Mouse (Mus musculus) lung, postnatal 25 days (tissue): Measurements from ENCODE around the gene Pard3b.
A peak's percentile ranks its signal among the peaks of the same experiment; 100 is the strongest.
"Not testable (repeated sequence)": the region's sequence is repeated elsewhere in the genome, so short reads cannot be mapped to it uniquely, and the experiment has no call there.

ENCODE experiments used
- DNase-seq: peaks from one replicate; pipeline ENCODE4 v3.0.0; 2022; ENCODE audit warnings: low spot score

The Pard3b gene

DNA sequence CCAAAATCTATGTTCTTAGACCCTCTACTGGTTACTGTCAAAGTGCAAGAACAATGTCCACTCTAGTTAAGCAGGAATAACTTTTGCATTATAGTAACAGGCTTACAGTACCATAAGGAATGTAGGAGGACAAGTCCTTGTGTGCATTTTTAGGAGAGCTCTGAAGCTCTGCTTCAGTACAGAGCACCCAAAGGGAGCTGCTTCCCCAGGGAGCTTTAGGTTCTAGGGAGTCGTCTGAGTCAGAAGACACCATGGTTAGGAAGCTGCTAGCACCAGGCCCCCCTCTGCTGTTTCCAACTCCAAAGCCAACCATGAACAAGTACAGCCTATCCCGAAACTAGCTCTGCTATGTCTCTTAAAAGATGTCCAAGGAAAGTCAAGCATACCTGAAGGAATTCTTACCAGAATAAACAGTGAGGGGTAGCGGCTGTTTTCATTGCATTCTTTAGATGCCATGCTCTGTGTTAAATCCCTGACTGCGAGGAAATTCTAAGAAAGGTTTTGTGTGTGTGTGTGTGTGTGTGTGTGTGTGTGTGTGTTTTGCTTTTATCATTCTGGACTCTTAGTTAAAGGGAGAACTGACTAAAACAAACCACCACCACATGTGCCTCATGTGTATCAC, 941.8 kb downstream of the Pard3b start:
- DNase-seq: peak; percentile 36

DNA sequence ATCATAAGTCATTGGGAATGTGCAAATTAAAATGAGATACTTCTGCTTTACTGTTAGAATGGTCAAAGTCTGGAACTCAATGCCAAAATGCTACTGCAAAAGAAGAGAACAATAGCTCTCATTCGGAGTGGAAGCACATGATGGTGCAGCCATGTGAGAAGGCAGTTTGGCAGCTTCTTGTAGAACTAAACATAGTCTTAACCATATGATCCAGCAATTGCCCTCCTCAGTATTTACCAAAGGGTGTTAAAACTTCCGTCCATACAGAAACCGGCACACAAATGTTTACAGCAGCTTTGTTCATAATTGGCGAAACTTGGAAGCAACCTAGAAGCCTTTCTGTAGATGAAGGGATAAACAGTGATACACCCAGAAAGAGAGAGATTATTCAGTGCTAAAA, 943.9 kb downstream of the Pard3b start:
- DNase-seq: no peak

DNA sequence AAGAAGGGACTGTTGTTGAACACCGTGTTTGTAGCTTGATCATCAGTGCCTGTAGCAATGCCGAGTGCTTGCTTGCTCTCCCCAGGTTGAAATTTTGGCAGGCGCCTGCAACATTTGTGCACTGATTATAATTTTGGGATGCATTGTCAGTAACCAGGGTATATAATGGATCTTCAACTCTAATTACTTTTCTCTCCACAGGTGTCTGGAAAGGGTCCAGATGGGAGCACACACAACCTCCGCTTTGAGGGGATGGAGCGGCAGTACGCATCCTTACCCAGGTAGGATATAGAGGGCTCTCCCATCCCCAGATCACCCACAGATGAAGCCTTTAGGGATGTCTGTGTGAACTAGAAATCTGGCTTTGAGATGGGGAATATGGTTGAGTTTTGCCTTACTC, 948.9 kb downstream of the Pard3b start:
- no peak for DNase-seq

DNA sequence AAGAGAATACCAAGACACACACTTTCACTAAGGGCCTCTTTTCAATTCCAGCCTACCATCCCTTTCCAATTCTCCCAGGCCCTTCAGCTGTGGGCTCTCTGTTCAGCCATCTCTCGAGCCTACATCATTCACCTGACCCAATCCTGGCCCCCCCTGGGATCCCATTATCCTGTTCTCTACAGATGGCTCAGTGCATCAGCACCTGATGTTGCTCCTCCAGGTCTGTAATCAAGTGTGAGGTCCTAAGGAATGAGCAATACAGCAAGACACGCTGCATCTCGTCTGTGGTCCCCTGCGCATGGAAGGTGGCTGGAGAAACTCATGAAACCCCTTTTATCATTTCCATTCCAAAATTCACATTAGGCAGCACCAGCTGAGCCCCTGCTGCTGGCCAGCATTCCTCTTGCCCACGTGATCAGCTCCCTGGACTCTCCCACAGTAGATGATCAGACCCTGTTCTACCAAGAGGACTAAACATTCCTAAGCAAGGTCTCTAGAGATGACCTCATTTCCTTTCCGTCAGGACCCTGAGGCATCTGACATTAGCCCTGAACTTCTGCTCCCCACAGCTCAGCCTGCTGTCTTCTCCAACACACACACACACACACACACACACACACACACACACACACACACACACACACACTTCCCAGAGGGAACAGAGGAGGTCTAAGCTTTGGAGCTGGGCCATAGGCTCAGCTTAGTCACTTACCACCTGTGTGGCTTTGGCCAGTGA, 952.8 kb downstream of the Pard3b start:
- DNase-seq: no peak

DNA sequence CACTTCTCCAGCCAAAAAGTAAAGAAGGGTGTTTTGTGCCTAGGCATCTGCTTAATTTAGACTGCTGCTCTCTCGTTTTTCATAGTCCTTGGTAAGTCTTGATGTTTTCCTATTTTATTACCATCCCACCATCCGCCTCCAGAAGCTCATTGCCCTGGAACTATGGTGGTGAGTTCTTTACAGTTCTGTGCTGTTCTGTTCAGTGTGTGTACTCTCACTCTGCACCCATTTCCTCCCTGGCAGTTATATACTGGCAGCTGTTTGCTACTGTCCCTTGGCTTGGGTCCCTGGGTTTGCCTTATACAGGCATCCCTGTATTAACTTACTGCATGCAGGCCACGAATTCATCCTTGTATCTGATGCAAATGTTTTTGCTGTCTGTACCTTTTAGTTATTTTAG, 956.8 kb downstream of the Pard3b start:
- no peak for DNase-seq

DNA sequence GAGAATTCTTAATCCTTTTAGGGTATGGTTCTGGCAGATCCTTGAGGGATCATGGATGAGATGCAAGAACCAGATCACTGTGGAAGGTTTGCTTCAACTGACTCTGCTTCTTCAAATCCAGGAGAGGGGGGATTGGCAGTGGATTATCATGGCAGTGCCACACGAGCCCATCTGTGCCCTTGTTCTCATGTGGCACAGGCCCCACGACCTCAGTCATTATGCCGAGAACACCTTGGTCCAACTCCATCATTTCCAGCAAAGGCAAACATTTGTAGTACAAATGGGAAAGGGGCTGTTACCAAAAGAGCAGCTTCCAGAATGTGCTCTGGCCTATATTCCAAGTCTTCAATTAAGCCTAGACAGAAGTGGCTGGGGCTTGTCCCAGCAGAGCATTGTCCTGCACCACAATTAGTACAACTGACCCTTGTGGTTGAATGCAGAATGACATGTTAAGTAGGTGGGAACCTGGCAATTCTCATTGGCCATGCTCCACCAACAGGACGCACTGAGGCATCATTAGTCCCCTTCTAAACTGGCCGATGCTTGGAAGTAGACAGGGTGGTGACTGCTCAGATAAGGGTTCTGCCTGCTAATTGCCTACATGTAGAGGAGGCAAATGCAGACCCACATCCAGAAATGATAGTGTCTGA, 959.3 kb downstream of the Pard3b start:
- DNase-seq: no peak

DNA sequence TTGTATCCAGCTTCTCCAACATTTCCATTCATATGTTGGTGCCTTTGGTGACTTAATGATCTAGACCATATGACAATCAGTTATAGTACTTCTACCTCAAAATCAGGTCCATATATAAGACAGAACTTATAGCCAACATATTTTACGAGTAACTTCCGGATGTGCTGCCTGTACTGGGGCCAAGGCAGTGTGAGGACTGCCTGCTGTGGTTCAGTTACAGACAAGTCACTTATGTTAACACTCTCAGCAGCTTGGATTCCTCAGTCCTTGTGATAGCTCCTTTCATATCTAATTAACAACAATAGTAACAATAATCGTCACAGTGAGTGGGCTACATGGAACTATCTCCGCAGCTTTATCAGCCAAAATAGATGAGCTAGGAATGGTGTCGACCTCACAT, 959.9 kb downstream of the Pard3b start:
- no peak for DNase-seq

DNA sequence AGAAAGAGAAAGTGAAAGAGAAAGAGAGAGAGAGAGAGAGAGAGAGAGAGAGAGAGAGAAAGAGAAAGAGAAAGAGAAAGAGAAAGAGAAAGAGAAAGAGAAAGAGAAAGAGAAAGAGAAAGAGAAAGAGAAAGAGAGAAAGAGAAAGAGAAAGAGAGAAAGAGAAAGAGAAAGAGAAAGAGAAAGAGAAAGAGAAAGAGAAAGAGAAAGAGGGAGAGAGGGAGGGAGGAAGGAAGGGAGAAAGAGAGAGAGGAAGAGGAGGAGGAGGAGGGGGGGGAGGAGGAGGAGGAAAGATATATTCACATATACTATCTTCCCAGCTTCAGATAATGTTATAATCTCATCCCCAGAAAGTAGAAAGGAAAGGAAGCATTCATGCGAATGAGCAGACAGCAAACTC, 966.0 kb downstream of the Pard3b start:
- DNase-seq: not testable (repeated sequence)

DNA sequence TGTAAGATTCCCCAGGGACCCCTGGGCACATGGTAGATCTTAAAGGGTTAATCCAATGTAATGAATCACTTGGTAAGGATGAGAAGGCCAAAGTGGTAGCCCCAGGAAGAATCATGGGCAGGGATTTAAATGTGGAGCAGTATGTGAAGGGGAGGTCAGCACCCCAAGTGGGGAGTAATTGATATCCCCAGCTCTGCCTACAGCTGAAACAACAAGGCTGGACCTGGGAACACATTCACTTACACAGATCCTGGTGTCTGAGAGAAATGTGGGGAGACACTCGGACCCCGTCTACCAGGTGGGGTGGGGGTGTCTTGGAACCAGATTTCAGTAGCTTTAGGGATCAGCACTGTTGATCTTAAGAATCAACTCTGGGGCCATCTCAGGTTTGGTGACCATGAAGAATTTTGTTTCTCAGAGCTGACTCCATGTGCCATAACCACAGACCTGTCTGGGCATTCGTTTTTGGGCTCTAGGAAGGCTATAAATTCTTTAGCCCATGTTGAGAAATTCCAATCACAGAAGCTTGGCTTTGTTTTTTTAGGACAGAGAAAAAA, 979.6 kb downstream of the Pard3b start:
- DNase-seq: no peak

DNA sequence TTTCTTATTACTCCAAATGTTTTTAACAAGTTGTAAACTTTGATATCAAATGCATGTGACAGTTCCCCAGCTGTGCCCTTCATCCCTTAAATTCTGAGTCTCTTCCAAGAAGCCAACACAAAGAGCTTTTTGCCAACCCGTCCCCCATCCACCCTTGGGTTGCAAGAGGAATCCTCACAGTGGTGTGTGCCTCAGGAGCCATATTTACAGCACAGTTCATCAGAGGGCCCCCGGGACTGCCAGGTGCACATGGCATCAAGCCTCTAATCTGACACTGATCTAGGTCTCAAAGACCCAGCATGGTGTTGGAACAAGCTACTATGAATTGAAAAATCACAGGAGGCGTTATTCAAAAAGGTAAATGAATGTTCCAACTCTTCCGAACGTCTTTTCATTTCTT, 980.8 kb downstream of the Pard3b start:
- no peak for DNase-seq

DNA sequence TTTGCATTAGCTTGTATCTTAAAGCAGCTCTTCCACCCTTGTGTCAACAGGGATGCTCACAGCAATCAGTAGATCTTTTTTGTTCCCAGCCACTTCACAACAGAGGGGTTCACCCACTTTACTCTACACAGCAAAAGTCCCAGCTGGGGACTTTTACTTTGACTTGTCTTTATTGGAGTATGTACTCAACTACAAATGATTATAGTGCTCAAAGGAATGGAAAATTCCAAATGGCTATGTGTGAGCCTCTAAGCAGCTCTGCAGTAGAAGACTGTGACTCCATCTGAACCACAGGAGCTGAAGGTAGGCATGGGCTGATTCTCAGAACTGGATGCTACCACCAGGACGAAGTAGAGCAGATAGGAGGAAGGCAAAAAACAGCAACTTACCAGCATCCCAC, 983.8 kb downstream of the Pard3b start:
- peak; percentile 18 for DNase-seq

DNA sequence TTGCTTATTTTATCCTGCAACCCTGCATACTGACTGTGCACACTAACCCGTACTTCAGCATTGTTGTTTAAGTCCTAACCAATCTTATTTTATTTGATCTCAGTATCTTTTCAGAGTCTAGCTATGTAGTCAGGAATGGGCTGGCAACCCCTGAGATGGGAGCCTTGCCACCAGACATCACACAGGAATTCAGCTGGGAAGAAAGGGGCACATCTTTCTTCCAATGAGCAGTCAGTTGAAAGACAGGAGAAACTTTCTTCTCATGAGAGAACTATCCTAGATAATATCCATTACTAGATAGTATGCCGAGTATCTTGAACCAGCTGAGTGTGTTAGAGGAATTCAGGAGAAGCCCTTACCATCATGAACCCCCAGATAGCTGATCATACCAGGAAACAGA, 985.5 kb downstream of the Pard3b start:
- no peak for DNase-seq

DNA sequence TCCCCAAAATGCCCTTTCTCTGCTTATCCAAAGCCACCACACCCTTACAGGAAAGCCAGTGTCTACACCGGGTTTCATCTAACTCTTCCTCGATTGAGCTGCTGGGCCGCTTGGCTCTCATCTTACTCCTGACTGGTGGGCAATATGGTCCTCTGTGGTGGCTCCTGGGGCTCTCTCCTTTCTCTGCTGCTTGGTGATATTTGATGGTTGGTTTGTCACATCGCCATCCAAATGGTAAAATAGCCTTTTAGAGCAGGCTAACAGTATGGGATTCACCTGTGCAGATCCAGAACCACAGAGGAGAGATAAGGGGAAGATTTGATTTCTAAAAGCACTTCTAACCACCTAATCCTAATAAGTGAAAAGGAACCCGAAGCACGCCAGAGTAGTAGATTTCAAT, 986.2 kb downstream of the Pard3b start:
- DNase-seq: no peak

DNA sequence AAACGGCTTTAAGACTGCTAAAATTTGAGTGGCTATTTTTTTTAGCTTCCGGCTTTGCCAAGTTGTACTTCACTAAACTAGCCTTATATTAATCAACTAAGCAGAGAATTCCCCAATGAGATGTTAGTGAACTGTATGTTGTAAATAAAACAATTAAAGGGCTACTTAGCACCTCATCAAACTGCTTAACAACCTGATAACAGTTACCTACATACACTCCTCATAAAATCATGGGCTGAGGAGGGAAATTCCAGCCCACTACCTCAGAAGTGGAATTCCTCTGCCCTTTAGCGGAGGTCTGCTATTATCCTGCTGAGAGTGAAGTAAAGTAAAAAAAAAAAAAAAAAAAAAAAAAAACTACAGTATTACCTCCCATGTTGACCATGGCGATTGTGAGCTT, 986.7 kb downstream of the Pard3b start:
- no peak for DNase-seq

DNA sequence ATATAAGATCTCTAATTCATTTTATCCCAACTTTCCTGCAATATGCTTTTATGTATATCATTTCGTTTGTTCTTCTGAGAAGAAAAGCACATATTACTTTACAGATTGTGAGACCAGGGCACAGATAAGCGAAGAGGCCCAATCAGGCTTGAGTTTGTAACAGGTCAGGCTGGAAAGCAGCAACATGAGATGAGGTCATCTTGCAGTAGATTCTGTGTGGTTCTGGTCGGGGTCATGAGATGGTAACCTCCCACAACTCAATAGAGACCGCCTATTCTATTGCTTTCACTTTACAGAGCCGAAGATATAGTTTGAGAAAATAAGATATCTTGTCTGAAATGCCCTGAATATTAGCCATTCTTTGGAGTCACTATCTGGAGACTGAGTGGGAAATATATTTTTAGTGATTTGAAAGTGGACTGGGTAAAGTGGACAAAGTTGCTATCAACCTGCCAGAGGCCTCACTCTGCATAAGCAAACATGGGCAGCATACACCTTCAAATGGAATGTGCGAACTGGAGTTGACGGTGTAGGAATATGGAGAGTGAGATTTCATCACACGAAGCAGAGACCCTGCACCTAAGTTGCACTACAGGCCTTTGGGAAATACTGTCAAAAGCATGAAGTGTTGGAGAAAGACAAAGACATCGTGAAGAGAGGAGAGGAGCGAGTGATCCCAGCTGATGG, 987.3 kb downstream of the Pard3b start:
- DNase-seq: no peak

DNA sequence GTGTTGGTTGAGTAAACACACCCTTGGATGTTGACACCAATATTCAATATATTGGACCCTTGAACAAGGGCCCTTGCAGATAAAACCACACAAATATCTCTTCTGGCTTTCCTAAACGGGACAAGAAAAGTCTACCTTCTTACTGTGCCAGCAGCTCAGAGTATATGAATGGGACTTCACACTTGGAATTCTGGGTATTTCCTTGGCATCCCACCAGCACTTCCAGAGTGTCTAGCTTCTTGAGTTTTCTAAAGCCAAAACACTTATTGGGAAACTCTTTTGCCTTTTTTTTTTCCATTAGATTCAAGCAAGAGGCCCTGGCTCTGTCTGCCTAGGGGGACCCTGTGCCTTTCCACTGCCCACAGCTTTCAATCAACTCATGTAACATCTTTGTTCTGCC, 991.3 kb downstream of the Pard3b start:
- peak; percentile 39 for DNase-seq

DNA sequence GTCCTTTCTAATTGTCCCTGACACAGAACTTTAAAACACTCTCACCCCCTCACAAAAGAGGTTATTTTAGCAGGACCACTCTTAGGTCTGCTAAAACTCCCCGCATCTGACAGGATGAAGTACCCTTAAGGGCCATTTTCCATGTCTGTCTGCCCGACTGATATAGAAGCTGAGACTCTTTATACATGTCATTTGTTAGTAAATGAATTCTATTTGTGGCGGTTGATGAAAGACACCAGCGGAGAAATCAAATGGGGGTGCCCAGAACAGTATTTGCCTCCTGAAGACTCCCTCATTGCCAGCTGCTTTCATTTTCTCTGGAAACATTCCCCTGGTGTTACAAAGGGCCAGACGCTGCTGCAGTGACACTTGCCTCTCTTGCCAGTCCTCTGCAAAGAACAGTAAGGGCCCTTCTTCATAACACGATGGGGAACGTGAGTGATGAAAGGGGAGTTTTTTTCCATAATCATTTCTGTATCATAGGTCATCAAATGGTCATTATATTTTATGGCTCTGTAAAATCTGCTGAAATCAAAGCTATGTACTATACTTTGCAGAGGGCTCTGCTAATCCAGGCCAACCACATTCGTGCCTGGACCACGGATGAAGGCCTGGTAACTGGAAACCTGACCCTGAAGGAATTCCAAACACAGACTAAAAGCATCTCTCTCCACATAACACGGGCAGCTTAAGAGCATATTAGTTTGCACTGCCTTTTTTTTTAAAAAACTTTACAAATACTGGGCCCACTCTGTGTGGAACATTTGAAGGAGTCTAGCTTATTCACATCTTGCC, 993.1 kb downstream of the Pard3b start:
- no peak for DNase-seq

DNA sequence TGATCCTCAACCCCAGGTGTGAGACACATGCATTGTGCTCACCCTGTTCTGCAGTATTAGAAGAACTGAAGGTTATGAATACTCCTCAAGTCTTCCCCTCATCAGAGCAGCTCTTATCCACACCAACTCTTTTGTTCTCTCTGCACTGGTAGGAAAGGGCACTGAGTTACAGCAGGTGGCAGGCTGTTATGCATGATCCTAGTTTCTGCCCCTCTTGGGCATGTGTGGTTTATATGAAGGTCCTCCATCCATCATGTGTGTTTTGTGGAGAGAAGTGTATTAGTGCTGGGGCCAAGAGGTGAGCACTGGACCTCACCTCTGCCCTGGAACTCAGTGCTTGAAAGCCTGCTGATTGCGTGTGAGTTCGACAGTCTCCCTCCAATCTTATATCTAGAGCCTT, 994.3 kb downstream of the Pard3b start:
- no peak for DNase-seq

DNA sequence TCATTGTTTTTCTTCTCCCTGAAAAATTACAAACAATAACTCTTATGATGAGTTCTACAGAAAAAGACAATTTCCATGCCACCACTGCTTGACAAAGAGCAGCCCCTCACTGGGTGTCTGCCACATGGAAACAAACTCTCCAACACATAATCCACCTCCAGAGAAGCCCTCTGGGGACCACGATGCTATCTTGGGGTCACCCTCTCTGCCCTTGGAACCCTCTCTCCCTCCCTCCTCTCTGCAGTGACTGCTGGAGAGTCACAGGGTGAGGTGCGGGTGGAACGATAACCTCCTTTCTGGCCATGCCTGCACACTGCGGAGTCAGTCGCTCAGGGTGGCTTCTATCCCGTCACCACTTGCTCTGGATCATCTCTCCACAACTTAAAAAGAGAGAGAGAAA, 996.6 kb downstream of the Pard3b start:
- DNase-seq: no peak

DNA sequence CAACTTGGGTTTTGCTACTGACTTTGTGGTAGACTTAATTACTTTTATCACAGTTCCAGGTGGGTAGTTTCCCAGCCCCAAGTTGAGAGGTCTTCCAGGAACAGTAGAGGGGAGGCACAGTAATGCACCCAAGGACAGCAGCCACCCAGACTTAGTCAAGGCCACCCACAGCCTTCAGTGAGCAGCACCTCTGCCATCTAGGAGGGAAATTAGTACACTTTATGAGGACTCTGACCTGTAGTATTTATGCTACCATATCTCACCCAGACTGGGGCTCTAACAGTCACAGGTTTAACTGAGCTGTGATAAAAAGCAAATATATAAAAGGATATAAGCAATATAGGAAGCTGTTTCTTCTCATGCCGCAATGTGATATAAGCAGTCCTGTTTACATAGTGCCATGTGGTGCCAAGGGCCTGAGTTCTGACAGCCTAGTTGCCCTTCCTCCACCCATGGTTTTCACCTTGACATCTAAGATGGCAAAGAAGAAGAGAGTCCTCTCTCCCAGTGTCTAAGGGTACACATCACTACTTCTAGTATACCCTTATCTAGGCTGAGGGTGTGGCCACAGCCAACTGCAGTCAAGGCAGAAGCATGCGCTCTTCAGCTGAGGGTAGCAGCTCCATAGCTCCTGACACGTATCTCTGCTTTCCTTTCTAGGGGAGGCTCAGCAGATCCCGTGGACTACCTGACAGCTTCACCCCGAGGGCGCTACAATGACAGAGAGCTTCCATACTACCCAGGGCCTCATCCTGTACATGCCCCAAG, 998.5 kb downstream of the Pard3b start:
- DNase-seq: no peak

DNA sequence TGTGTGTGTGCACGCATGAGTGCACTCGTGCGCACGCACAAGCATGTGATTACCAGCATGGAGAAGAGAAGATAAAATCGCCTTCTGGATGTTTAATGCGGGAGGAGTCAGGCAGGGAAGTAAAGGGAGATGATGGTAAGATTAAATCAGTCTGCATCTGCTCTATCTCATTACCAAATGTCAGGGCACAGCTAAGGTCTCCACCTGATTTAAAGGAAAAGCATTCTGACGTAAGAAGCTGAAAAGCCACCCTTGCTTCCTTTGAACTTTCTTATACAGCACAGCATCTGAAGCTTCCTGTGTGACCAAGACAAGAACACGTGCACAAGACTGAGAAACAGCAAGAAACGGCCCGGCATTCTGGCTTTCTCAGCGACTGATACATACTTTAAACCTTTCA, 1000.4 kb downstream of the Pard3b start:
- DNase-seq: no peak
